Mouse (Mus musculus): ENCODE measurements around the gene Birc2. TPM values are rescaled to one million over a fixed set of nuclear protein-coding genes. Genes with fewer than 3 reads are reported as not detected.

The Birc2 gene
- polyA plus RNA-seq, 1 experiment from 2014 or later, result 35.3 TPM

- Histone ChIP-seq H3K27ac (peak overlapping the region; percentile 99), H3K36me3 (peaks cover 17% of the 10 kb centered on the region), H3K4me1 (peaks cover 12% of the 10 kb centered on the region; the same call in 1 of the 2 replicates), H3K9me3 (no peaks in the 10 kb centered on the region), H3K4me2 (peak overlapping the region; percentile 61), H3K27me3 (no peaks in the 10 kb centered on the region), H3K9ac (peak overlapping the region; percentile 73; the same call in 1 of the 2 replicates), H3K4me3 (peak overlapping the region; percentile 67)
- no peak for ATAC-seq (ENCODE audit: insufficient number of reproducible peaks, low FRiP score, low TSS enrichment, low read depth)
- 9% methylated on average over 14 of the region's 14 CpGs for whole genome bisulfite sequencing
Measured at GRCm38 (mm10) chr9:7837806-7838440, 1.1 kb upstream of the Birc2 start.

- peak overlapping the region; percentile 87 for H3K9ac ChIP-seq
- ATAC-seq (ENCODE audit: insufficient number of reproducible peaks, low FRiP score, low TSS enrichment, low read depth), result no peak
- WGBS, result under 1% methylated on average over 16 of the region's 16 CpGs
Measured at GRCm38 (mm10) chr9:7836331-7836730, 533 bp downstream of the Birc2 start.

GRCm38 (mm10) chr9:7835302-7835701 is 1.6 kb downstream of the Birc2 start:
- Histone ChIP-seq H3K9ac (no peak overlapping the region), H3K4me3 (no peak overlapping the region), H3K27me3 (no peaks in the 10 kb centered on the region), H3K36me3 (peaks cover 17% of the 10 kb centered on the region), H3K4me1 (peaks cover 12% of the 10 kb centered on the region; the same call in 1 of the 2 replicates), H3K4me2 (no peak overlapping the region), H3K9me3 (no peaks in the 10 kb centered on the region), H3K27ac (no peak overlapping the region)
- WGBS, result 91% methylated on average over 1 of the region's 1 CpGs
- ATAC-seq (ENCODE audit: insufficient number of reproducible peaks, low FRiP score, low TSS enrichment, low read depth), result no peak

More at GRCm38 (mm10) chr9:7836331-7836730, 533 bp downstream of the Birc2 start:
- no peaks in the 10 kb centered on the region for H3K9me3 ChIP-seq
- peak overlapping the region; percentile 61 for H3K4me2 ChIP-seq
- H3K27ac ChIP-seq, result peak overlapping the region; percentile 99
- peaks cover 12% of the 10 kb centered on the region; the same call in 1 of the 2 replicates for H3K4me1 ChIP-seq
- H3K36me3 ChIP-seq, result peaks cover 17% of the 10 kb centered on the region
- no peaks in the 10 kb centered on the region for H3K27me3 ChIP-seq
- peak overlapping the region; percentile 67 for H3K4me3 ChIP-seq

- Histone ChIP-seq H3K9ac (no peak overlapping the region), H3K4me1 (peaks cover 16% of the 10 kb centered on the region; the same call in 1 of the 2 replicates), H3K9me3 (no peaks in the 10 kb centered on the region), H3K4me2 (peak overlapping the region; percentile 5), H3K36me3 (peaks cover 21% of the 10 kb centered on the region), H3K27ac (no peak overlapping the region), H3K27me3 (no peaks in the 10 kb centered on the region), H3K4me3 (no peak overlapping the region)
- 89% methylated on average over 6 of the region's 6 CpGs for WGBS
- ATAC-seq (ENCODE audit: insufficient number of reproducible peaks, low FRiP score, low TSS enrichment, low read depth), result no peak
Measured at GRCm38 (mm10) chr9:7833421-7833820, 3.4 kb downstream of the Birc2 start.

- Histone ChIP-seq H3K27ac (no peak overlapping the region), H3K27me3 (no peaks in the 10 kb centered on the region), H3K4me1 (peaks cover 14% of the 10 kb centered on the region; the same call in 1 of the 2 replicates), H3K4me3 (no peak overlapping the region), H3K36me3 (peaks cover 31% of the 10 kb centered on the region), H3K4me2 (no peak overlapping the region), H3K9ac (no peak overlapping the region), H3K9me3 (no peaks in the 10 kb centered on the region)
- peak; percentile 24; the same call in 1 of the 2 replicates for ATAC-seq (ENCODE audit: insufficient number of reproducible peaks, low FRiP score, low TSS enrichment, low read depth)
- WGBS, result 79% methylated on average over 9 of the region's 9 CpGs
Measured at GRCm38 (mm10) chr9:7829531-7830528, 7.0 kb downstream of the Birc2 start.

- H3K4me1 ChIP-seq, result peaks cover 9% of the 10 kb centered on the region; the same call in 1 of the 2 replicates
- no peaks in the 10 kb centered on the region for H3K27me3 ChIP-seq
- H3K9me3 ChIP-seq, result no peaks in the 10 kb centered on the region
- H3K4me3 ChIP-seq, result no peak overlapping the region
- WGBS, result 88% methylated on average over 4 of the region's 4 CpGs
- H3K36me3 ChIP-seq, result peaks cover 25% of the 10 kb centered on the region
- H3K27ac ChIP-seq, result no peak overlapping the region
- ATAC-seq (ENCODE audit: insufficient number of reproducible peaks, low FRiP score, low TSS enrichment, low read depth), result no peak
- H3K9ac ChIP-seq, result no peak overlapping the region
- no peak overlapping the region for H3K4me2 ChIP-seq
Measured at GRCm38 (mm10) chr9:7828706-7829105, 8.2 kb downstream of the Birc2 start.

GRCm38 (mm10) chr9:7824916-7825315 is 11.9 kb downstream of the Birc2 start:
- no peaks in the 10 kb centered on the region for H3K9me3 ChIP-seq
- no peak overlapping the region for H3K4me3 ChIP-seq
- H3K27ac ChIP-seq, result no peak overlapping the region
- no peaks in the 10 kb centered on the region for H3K27me3 ChIP-seq
- no peak overlapping the region for H3K9ac ChIP-seq
- 0 out of 2 replicates have a peak, but pooled peaks cover 1% of the 10 kb centered on the region for H3K4me1 ChIP-seq
- ATAC-seq (ENCODE audit: insufficient number of reproducible peaks, low FRiP score, low TSS enrichment, low read depth), result no peak
- H3K4me2 ChIP-seq, result no peak overlapping the region
- WGBS, result 84% methylated on average over 5 of the region's 5 CpGs
- H3K36me3 ChIP-seq, result peaks cover 35% of the 10 kb centered on the region

GRCm38 (mm10) chr9:7822758-7823157 is 14.1 kb downstream of the Birc2 start:
- no peak overlapping the region for H3K27ac ChIP-seq
- WGBS, result 80% methylated on average over 3 of the region's 3 CpGs
- H3K4me1 ChIP-seq, result no peaks in the 10 kb centered on the region
- H3K36me3 ChIP-seq, result peaks cover 46% of the 10 kb centered on the region
- ATAC-seq (ENCODE audit: insufficient number of reproducible peaks, low FRiP score, low TSS enrichment, low read depth), result no peak
- no peak overlapping the region for H3K9ac ChIP-seq
- H3K4me3 ChIP-seq, result no peak overlapping the region
- H3K4me2 ChIP-seq, result no peak overlapping the region
- no peaks in the 10 kb centered on the region for H3K27me3 ChIP-seq
- no peaks in the 10 kb centered on the region for H3K9me3 ChIP-seq

- no peak overlapping the region for H3K9ac ChIP-seq
- no peaks in the 10 kb centered on the region for H3K4me1 ChIP-seq
- no peaks in the 10 kb centered on the region for H3K27me3 ChIP-seq
- H3K27ac ChIP-seq, result no peak overlapping the region
- H3K4me3 ChIP-seq, result no peak overlapping the region
- H3K4me2 ChIP-seq, result no peak overlapping the region
- no peaks in the 10 kb centered on the region for H3K9me3 ChIP-seq
- no peak for ATAC-seq (ENCODE audit: insufficient number of reproducible peaks, low FRiP score, low TSS enrichment, low read depth)
- no peaks in the 10 kb centered on the region for H3K36me3 ChIP-seq
- WGBS, result 73% methylated on average over 5 of the region's 5 CpGs
Measured at GRCm38 (mm10) chr9:7805101-7805506, 31.8 kb downstream of the Birc2 start.

GRCm38 (mm10) chr9:7798555-7798954 is 38.3 kb downstream of the Birc2 start:
- Histone ChIP-seq H3K4me1 (no peaks in the 10 kb centered on the region), H3K9me3 (no peaks in the 10 kb centered on the region), H3K4me2 (no peak overlapping the region), H3K4me3 (no peak overlapping the region), H3K27ac (no peak overlapping the region), H3K27me3 (no peaks in the 10 kb centered on the region), H3K9ac (no peak overlapping the region), H3K36me3 (peaks cover 10% of the 10 kb centered on the region; the same call in 1 of the 2 replicates)
- ATAC-seq (ENCODE audit: insufficient number of reproducible peaks, low FRiP score, low TSS enrichment, low read depth), result no peak
- 91% methylated on average over 3 of the region's 3 CpGs for WGBS

- no peak overlapping the region for H3K9ac ChIP-seq
- no peaks in the 10 kb centered on the region for H3K27me3 ChIP-seq
- WGBS, result 87% methylated on average over 2 of the region's 2 CpGs
- H3K4me1 ChIP-seq, result no peaks in the 10 kb centered on the region
- no peak overlapping the region for H3K27ac ChIP-seq
- H3K4me2 ChIP-seq, result no peak overlapping the region
- H3K36me3 ChIP-seq, result peaks cover 16% of the 10 kb centered on the region
- H3K9me3 ChIP-seq, result no peaks in the 10 kb centered on the region
- no peak for ATAC-seq (ENCODE audit: insufficient number of reproducible peaks, low FRiP score, low TSS enrichment, low read depth)
- H3K4me3 ChIP-seq, result no peak overlapping the region
Measured at GRCm38 (mm10) chr9:7797542-7797941, 39.3 kb downstream of the Birc2 start.

Measured in limb, embryonic 15.5 days (tissue).